Mouse (Mus musculus): Measurements from ENCODE around the gene Ephb6.

GRCm38 (mm10) chr6:41562598-41562997, 42.7 kb upstream of the Ephb6 start:
- no peak for TF ChIP-seq POLR2A (IDR thresholded peaks at IDR 0.05; ENCODE audit: borderline replicate concordance, extremely low read depth, low read depth, low read length)
- TF ChIP-seq CTCF (IDR thresholded peaks at IDR 0.05; ENCODE audit: insufficient read depth, low read length) = no peak
